Mouse (Mus musculus) neural tube, embryonic 12.5 days (tissue): ENCODE data around the gene Cdk5r1. TPM values are rescaled to one million over a fixed set of nuclear protein-coding genes. Genes with fewer than 3 reads are reported as not detected.

Experiments
- ATAC-seq: fragments of 200-750 bp; cut with Nextera tagmentation; 2 replicates; pipeline ENCODE4 v1.8.0; 2017; ENCODE audit warnings: low read depth, mild to moderate bottlenecking, moderate TSS enrichment, moderate library complexity; ENCODE audit not compliant: low FRiP score
- H3K27ac ChIP-seq: fragments of 300-500 bp; sonication (generic); 2 replicates; pipeline ENCODE4 v1.5.1; 2016
- H3K27me3 ChIP-seq: fragments of 300-500 bp; sonication (generic); replicated peaks from 2 replicates; pipeline ENCODE4 v1.6.1; 2016; ENCODE audit warnings: mild to moderate bottlenecking
- H3K36me3 ChIP-seq: fragments of 300-500 bp; sonication (generic); 2 replicates; pipeline ENCODE4 v1.6.1; 2016; ENCODE audit warnings: mild to moderate bottlenecking
- H3K4me1 ChIP-seq: fragments of 300-500 bp; sonication (generic); 2 replicates; pipeline ENCODE4 v1.6.1; 2016
- H3K4me2 ChIP-seq: fragments of 300-500 bp; sonication (generic); replicated peaks from 2 replicates; pipeline ENCODE4 v1.6.1; 2016; ENCODE audit warnings: mild to moderate bottlenecking
- H3K4me3 ChIP-seq: fragments of 300-500 bp; sonication (generic); 2 replicates; pipeline ENCODE4 v1.5.1; 2016
- H3K9ac ChIP-seq: fragments of 300-500 bp; sonication (generic); 2 replicates; pipeline ENCODE4 v1.6.1; 2016; ENCODE audit warnings: mild to moderate bottlenecking
- H3K9me3 ChIP-seq: fragments of 300-500 bp; sonication (generic); 2 replicates; pipeline ENCODE4 v1.6.1; 2016; ENCODE audit warnings: mild to moderate bottlenecking
- WGBS: fragments of 180-500 bp; shearing (Covaris S2); methylation state at CpG from one replicate; pipeline ENCODE4 v1.1.7; 2016; 5-methylcytosine and 5-hydroxymethylcytosine counted together
- polyA plus RNA-seq: library from polyadenylated mRNA; unstranded; fragments of >200 nt; fragmentation: Nextera tagmentation; extraction: Ambion mirVana; gene quantifications from 2 replicates; pipeline ENCODE4 v1.2.1, GENCODE M21; 2016

The Cdk5r1 gene
- polyA plus RNA-seq, 1 experiment from 2014 or later = 73.1 TPM

DNA sequence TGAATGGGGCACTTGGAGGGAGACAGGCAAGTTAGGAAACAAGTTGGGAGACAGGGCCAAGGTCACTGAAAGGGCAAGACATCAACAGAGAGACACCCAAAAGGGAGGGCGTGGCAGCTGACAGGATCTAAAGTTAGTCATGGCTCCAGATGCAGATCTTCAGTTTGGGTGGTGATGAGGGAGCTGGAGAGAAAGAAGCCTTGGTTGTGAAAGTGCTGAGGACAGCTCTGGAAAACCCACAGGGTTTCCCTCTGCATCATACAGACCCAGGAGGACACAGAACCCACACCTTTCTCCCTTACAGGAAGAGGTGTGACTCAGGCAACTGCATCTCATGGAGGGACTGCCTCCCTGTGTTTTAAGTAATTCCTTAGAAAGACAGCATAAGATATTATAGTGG lies 19.8 kb downstream of the Cdk5r1 start:
- ATAC-seq = no peak
- no peak overlapping the region for H3K9ac ChIP-seq
- H3K27ac ChIP-seq = no peak overlapping the region
- H3K4me2 ChIP-seq = no peak overlapping the region
- no peaks in the 10 kb centered on the region for H3K27me3 ChIP-seq
- peaks cover 22% of the 10 kb centered on the region for H3K4me1 ChIP-seq
- H3K9me3 ChIP-seq = no peaks in the 10 kb centered on the region
- no peak overlapping the region for H3K4me3 ChIP-seq
- WGBS = 62% methylated on average over 1 of the region's 1 CpGs
- no peaks in the 10 kb centered on the region for H3K36me3 ChIP-seq

DNA sequence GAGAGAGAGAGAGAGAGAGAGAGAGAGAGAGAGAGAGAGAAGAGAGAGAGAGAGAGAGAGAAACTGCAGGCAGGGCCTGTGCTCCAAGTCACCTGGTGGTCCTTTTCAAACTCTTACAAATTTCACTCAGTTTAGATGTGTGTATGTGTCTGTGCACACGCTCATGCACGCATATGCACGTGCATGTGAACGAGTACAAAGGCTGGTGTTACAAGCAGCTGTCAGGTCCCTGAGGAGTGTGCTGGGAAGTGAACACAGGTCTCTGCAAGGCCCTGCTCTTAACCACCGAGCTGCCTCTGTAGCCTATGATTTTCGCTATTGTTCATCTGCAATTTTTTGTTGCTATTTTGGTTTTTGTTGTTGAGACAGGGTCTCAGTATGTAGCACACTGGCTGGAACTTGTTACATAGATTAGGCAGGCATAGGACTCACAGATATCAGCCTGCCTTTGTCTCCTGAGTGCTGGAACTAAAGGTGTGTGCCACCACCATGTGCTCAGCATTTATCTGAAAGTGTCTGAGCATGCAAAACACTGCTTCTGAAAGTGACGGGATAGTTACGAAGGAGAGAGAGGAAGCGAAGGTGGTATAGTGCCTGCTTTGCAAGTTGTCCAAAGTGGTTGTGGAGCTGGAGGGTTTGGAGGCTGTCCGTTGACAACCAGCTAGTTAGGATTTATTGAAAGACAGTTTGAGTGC lies 20.5 kb downstream of the Cdk5r1 start:
- Histone ChIP-seq H3K27ac (no peak overlapping the region), H3K9me3 (no peaks in the 10 kb centered on the region), H3K4me3 (no peak overlapping the region), H3K27me3 (no peaks in the 10 kb centered on the region), H3K4me1 (peaks cover 22% of the 10 kb centered on the region), H3K36me3 (no peaks in the 10 kb centered on the region), H3K4me2 (no peak overlapping the region), H3K9ac (no peak overlapping the region)
- WGBS = 86% methylated on average over 10 of the region's 10 CpGs
- ATAC-seq = no peak

DNA sequence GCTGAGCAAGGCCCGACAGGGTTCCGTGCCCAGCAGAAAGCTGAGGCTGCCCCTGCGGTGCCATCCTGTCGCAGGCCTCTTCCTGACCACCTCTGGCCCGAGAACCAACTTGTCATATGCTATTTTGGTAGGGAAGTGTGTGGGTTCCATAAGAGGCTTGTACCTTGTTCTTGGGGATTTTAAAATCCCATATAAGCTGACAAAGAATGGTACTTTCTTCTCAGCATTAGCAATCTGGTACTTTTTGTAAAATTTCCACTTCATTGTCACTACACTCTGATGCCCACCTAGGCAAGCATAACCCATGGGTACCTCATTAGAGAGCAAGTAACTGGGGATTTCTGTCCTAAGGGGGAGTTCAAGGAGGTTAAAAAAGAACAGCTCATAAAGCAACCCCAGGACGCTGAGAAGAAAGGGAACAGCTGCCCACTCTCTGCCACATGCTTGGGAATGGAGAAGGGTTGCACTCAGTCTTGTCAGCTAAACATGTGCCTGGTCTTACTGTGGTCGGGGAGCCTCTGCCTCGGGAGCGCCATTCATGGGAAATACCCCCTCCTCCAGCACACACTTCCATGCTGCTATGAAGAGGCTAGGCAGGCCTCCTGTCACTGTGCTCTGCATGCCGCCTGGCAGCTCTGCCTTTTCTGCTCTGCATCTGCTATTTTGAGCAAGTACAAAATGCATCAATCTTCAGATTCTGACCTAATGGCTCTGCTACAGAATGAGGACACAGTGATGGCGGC lies 21.7 kb downstream of the Cdk5r1 start:
- ATAC-seq = peak; percentile 23; the same call in 1 of the 2 replicates
- H3K36me3 ChIP-seq = no peaks in the 10 kb centered on the region
- no peak overlapping the region for H3K4me3 ChIP-seq
- H3K4me2 ChIP-seq = 0 out of 2 replicates have a peak overlapping the region, but pooled peaks have one; percentile 20
- H3K9ac ChIP-seq = no peak overlapping the region
- no peaks in the 10 kb centered on the region for H3K9me3 ChIP-seq
- no peaks in the 10 kb centered on the region for H3K27me3 ChIP-seq
- WGBS = 46% methylated on average over 11 of the region's 11 CpGs
- H3K4me1 ChIP-seq = peaks cover 27% of the 10 kb centered on the region
- H3K27ac ChIP-seq = 0 out of 2 replicates have a peak overlapping the region, but pooled peaks have one; percentile 6

DNA sequence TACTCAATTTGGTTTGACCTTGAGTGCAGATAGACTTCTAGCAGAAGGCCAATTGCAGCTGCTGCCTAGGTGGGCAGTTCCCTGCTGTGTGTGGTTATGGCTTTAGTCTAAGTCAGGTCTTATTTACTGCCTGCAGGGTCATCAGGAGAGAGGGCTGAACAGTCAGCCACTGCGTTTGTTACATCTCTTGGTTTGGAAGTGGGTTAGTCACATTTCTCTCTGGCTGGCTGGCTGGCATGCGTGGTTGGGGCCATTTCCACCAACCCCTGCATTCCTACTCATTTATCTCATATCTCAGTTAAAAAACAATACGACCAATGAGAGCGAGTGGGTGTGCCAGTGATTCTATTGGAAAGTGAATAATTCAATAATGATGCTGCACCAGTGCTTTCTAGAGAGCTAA lies 22.7 kb downstream of the Cdk5r1 start:
- ATAC-seq = no peak
- H3K9ac ChIP-seq = no peak overlapping the region
- no peak overlapping the region for H3K27ac ChIP-seq
- H3K4me2 ChIP-seq = no peak overlapping the region
- H3K9me3 ChIP-seq = no peaks in the 10 kb centered on the region
- H3K4me1 ChIP-seq = peaks cover 37% of the 10 kb centered on the region
- no peak overlapping the region for H3K4me3 ChIP-seq
- 67% methylated on average over 4 of the region's 4 CpGs for WGBS
- no peaks in the 10 kb centered on the region for H3K36me3 ChIP-seq
- H3K27me3 ChIP-seq = no peaks in the 10 kb centered on the region

DNA sequence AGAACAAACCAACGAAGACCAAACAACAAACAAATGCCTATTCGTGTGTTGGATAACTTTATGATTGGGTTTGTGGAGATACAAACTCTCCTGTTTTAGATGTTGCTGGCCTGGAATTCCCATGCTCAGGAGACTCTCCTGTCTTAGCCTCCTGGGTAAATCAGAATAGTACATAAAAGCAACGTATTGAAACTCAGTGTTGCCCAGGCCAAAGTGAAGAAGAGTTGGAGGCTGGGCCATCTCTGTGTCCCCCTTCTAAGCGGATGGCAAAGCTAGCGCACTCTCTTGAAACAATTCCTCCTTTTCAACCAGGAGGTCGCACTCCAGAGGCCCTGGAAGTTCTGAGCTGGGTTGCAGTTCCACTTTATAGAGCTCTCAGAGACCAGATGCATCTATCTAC lies 26.5 kb downstream of the Cdk5r1 start:
- ATAC-seq = no peak
- Histone ChIP-seq H3K9me3 (no peaks in the 10 kb centered on the region), H3K4me3 (no peak overlapping the region), H3K9ac (peak overlapping the region; percentile 48), H3K4me1 (peaks cover 50% of the 10 kb centered on the region), H3K36me3 (no peaks in the 10 kb centered on the region), H3K27ac (peak overlapping the region; percentile 96), H3K27me3 (no peaks in the 10 kb centered on the region), H3K4me2 (peak overlapping the region; percentile 41)
- WGBS = 76% methylated on average over 6 of the region's 6 CpGs

DNA sequence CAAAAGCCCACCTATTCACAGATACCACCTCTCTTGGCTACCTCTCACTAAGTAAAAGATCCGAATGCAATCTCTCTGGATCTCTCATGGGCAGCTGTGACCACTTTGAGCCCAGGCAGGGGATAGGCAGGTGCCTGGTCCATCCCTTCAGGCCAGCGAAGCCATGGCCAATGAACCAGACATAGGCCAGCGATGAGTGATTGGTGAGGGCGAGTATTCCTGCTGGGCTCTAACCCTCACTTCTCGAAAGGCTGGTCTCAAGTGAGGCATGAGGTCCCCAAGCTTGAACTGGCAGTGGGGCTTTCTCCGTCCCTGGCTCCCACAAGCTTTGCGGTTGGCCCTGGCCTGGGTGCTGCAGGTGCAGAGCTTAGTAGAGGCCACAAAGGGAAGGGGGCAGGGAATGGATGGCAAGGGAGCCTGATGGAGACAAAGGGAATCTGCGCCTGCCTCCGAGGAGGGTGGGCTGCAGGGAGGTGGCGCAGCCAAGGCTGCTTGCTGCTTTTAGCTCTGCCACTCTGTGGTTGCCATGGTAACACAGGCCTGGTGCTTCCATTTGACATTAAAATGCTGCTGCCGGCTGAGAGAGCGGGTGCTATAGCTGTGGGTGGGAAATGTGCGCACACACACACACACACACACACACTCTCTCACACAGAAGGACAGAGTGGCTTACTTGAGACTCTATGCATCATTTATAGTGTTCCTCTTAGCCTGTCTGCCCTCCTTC lies 27.1 kb downstream of the Cdk5r1 start:
- 11% methylated on average over 13 of the region's 13 CpGs for WGBS
- Histone ChIP-seq H3K9me3 (no peaks in the 10 kb centered on the region), H3K4me3 (no peak overlapping the region)

DNA sequence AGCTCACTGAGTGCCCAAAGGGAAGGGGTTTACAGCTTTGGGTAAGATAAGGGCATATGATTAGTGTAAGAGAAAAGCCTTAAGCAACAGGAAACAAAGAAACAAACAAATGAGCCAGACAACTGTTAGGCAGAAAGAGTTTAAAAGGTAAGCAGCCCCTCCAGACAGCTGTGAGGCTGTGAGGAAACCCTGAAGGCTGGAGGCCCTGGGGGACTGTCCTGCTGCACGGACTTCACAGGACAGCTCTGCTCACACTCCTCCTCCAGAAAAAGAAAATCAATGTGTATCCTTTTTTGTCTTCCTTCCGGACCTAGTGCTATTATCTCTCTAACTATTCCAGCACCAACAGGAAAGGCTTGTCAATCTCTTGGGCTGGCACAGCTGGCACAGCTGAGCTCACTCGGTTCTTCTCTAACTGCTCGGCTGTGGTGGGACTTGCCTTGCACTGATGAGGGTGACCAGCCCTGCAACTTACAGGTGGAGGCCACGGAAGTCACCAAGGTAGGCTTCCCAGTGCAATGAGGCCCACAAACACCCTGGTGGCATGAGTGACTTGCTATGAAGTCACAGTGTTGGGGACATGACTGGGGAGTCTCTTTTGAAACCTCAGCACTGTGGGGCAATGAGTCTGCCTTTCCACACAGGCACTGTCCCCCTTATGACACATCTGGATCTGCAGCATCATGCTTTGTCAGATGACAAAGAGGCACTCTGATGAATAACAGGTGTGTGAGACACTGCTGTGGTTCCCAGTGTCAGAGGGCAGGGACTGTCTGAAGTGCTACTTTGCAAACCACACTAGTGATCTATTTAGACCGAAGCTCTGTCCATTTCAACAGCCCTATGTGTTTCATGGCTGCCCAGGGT lies 27.9 kb downstream of the Cdk5r1 start:
- Histone ChIP-seq H3K4me1 (peaks cover 46% of the 10 kb centered on the region), H3K4me3 (no peak overlapping the region), H3K27ac (peak overlapping the region; percentile 96), H3K9ac (peak overlapping the region; percentile 22; the same call in 1 of the 2 replicates), H3K4me2 (peak overlapping the region; percentile 41), H3K27me3 (0 out of 2 replicates have a peak, but pooled peaks cover 4% of the 10 kb centered on the region), H3K36me3 (no peaks in the 10 kb centered on the region), H3K9me3 (no peaks in the 10 kb centered on the region)
- 40% methylated on average over 6 of the region's 6 CpGs for WGBS
- ATAC-seq = peak; percentile 42; the same call in 1 of the 2 replicates

More for the DNA sequence above, 27.1 kb downstream of the Cdk5r1 start:
- peaks cover 50% of the 10 kb centered on the region for H3K4me1 ChIP-seq
- peak overlapping the region; percentile 96 for H3K27ac ChIP-seq
- peak overlapping the region; percentile 41 for H3K4me2 ChIP-seq
- peak; percentile 90 for ATAC-seq
- 0 out of 2 replicates have a peak, but pooled peaks cover under 1% of the 10 kb centered on the region for H3K27me3 ChIP-seq
- no peaks in the 10 kb centered on the region for H3K36me3 ChIP-seq
- H3K9ac ChIP-seq = peak overlapping the region; percentile 48

DNA sequence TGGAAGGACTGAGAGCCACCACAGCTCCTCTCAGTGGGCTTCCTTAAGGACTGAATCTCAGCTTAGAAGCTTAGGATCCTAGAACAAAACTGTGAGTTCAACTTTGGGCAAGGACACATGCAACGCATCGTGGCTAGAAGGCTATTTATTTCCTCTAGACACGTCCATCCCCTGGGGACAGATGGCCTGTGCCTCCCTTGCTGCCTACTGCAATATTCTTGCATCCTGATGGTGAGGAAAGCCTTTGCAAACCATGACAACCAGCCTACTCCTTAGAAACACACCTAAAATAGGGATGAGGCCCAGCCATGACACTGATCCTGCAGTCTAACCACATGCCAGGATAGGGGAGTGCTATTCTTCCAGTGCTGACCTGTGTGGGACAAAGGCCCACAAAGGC lies 28.8 kb downstream of the Cdk5r1 start:
- H3K9me3 ChIP-seq = no peaks in the 10 kb centered on the region
- H3K9ac ChIP-seq = no peak overlapping the region
- H3K27ac ChIP-seq = no peak overlapping the region
- no peak overlapping the region for H3K4me2 ChIP-seq
- 70% methylated on average over 3 of the region's 3 CpGs for WGBS
- no peak for ATAC-seq
- H3K36me3 ChIP-seq = no peaks in the 10 kb centered on the region
- H3K4me1 ChIP-seq = peaks cover 41% of the 10 kb centered on the region
- 0 out of 2 replicates have a peak, but pooled peaks cover 4% of the 10 kb centered on the region for H3K27me3 ChIP-seq
- no peak overlapping the region for H3K4me3 ChIP-seq

DNA sequence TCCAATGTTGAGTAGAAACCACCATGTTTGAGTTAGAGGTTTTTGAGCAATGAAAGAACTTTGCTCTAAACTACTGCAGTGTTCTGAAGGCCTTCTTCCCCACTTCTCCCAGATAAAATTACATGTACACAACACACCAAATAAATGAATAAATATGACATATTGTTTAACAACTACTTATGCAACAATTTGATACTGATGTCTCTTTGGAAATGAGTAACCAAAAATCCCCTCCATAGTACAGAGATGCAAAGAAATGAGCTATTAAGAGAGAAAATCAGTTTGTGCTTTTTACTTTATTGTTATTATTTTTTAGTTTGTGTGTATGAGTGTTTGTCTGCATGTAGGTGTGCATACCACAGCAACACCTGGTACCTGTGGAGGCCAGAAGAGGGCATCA lies 29.7 kb downstream of the Cdk5r1 start:
- no peak overlapping the region for H3K4me2 ChIP-seq
- no peak overlapping the region for H3K9ac ChIP-seq
- H3K9me3 ChIP-seq = no peaks in the 10 kb centered on the region
- H3K4me3 ChIP-seq = no peak overlapping the region
- H3K4me1 ChIP-seq = peaks cover 41% of the 10 kb centered on the region
- no peaks in the 10 kb centered on the region for H3K36me3 ChIP-seq
- H3K27ac ChIP-seq = no peak overlapping the region
- 0 out of 2 replicates have a peak, but pooled peaks cover 4% of the 10 kb centered on the region for H3K27me3 ChIP-seq
- ATAC-seq = no peak

DNA sequence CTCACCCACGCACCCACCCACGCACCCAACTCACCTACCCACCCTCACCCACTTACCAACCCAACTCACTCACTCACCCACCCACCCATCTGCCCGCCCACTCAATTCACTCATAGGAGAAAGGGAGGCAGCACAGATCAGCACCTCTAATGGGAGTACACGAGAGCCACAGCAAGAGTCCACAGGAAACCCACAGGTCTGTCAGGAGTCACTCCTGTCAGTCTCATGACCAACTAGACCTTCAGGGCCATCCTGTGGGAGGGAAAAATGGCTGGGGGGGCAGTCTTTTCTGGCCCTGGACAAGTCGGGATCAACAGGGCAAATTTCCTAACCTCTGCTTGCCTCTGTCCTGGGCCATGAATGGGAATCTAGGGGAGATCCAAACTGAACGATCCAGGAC lies 31.0 kb downstream of the Cdk5r1 start:
- H3K27ac ChIP-seq = no peak overlapping the region
- no peak overlapping the region for H3K9ac ChIP-seq
- no peak for ATAC-seq
- 91% methylated on average over 6 of the region's 6 CpGs for WGBS
- no peaks in the 10 kb centered on the region for H3K9me3 ChIP-seq
- H3K4me2 ChIP-seq = no peak overlapping the region
- H3K4me3 ChIP-seq = no peak overlapping the region
- H3K27me3 ChIP-seq = 0 out of 2 replicates have a peak, but pooled peaks cover 4% of the 10 kb centered on the region
- no peaks in the 10 kb centered on the region for H3K36me3 ChIP-seq
- peaks cover 41% of the 10 kb centered on the region for H3K4me1 ChIP-seq

DNA sequence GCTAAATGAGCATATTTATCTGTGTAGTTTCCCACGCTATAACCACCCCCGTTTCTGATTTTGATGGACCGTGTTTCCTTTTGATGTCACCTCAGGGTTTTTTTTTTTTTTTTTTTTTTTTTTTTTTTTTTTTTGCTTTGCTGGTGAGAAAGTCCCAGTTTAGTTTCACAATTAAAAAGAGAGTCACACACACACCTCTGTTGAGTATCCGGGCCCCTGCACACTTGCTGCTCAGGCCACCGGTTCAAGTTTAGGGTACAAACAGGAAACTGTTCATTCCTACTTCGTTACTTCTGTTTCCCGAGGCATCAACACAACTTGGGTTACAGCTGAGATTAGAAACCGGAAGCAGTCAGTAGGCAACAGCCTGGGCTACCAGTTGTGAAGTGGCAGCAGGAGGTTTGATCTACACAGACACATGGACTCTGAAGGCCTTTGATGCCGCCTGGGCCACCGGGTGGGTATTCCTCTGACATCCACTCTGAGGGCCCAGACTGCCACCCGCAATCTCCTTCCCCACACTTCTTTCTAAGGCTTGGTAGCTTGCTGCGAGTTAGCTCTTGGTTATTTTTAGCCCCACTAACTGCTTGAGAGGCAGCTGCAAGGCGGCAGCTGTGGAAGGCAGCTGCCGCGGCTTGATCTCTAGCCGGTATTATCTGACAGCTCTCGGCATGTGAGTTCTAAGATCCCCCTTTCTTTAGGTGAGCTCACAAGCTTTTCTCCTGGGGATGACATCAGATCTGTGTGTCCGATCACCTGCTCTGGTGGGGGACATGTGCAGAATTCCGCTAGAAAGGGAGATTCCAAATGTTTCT lies 31.7 kb downstream of the Cdk5r1 start:
- no peak overlapping the region for H3K4me3 ChIP-seq
- H3K4me2 ChIP-seq = no peak overlapping the region
- 49% methylated on average over 19 of the region's 19 CpGs for WGBS
- peaks cover 4% of the 10 kb centered on the region; the same call in 1 of the 2 replicates for H3K27me3 ChIP-seq
- H3K36me3 ChIP-seq = no peaks in the 10 kb centered on the region
- peak overlapping the region; percentile 22; the same call in 1 of the 2 replicates for H3K9ac ChIP-seq
- no peaks in the 10 kb centered on the region for H3K9me3 ChIP-seq
- H3K27ac ChIP-seq = no peak overlapping the region
- ATAC-seq = no peak
- H3K4me1 ChIP-seq = peaks cover 35% of the 10 kb centered on the region
